Mouse (Mus musculus) kidney, adult 2 months (tissue): ENCODE data around the gene Mitf. TPM values are rescaled to one million over a fixed set of nuclear protein-coding genes. Genes with fewer than 3 reads are reported as not detected.

ENCODE experiments used
- DNase-seq: peaks from one replicate; pipeline ENCODE4 v3.0.0; 2021
- H3K27ac ChIP-seq: fragments of 200-500 bp; 2 replicates; pipeline ENCODE4 v1.5.1; 2012; ENCODE audit warnings: low read depth, low read length, control low read depth, inconsistent platforms; ENCODE audit not compliant: insufficient read depth
- H3K27me3 ChIP-seq: fragments of 200-500 bp; replicated peaks from 2 replicates; pipeline ENCODE4 v1.6.1; 2012; ENCODE audit warnings: mild to moderate bottlenecking, moderate library complexity, low read length, inconsistent platforms; ENCODE audit not compliant: control insufficient read depth, insufficient read depth
- H3K36me3 ChIP-seq: fragments of 200-500 bp; 2 replicates; pipeline ENCODE4 v1.6.1; 2012; ENCODE audit warnings: mild to moderate bottlenecking, moderate library complexity, low read length, inconsistent platforms; ENCODE audit not compliant: control insufficient read depth, insufficient read depth
- H3K4me1 ChIP-seq: fragments of 200-500 bp; 2 replicates; pipeline ENCODE4 v1.6.1; 2011; ENCODE audit warnings: low read length; ENCODE audit not compliant: control insufficient read depth, insufficient read depth
- H3K4me3 ChIP-seq: fragments of 200-500 bp; 2 replicates; pipeline ENCODE4 v1.5.1; 2011; ENCODE audit warnings: mild to moderate bottlenecking, low read depth, low read length, control low read depth; ENCODE audit not compliant: insufficient read depth
- CTCF ChIP-seq: fragments of 200-500 bp; conservative IDR thresholded peaks from 2 replicates; pipeline ENCODE4 v1.5.1; 2011; ENCODE audit warnings: low read depth, mild to moderate bottlenecking, control low read depth, low read length, moderate library complexity, mixed read lengths; ENCODE audit not compliant: insufficient read depth, insufficient read length
- POLR2A ChIP-seq: fragments of 200-500 bp; IDR thresholded peaks from one replicate; pipeline ENCODE4 v1.6.1; 2011; ENCODE audit warnings: low read depth, low read length, control low read depth
- WGBS: fragments of 180-500 bp; shearing (Covaris S2); methylation state at CpG from one replicate; pipeline ENCODE4 v1.1.7; 2018; 5-methylcytosine and 5-hydroxymethylcytosine counted together
- polyA plus RNA-seq: library from polyadenylated mRNA; depleted of rRNA; stranded (reverse); fragments of >200 nt; gene quantifications from 2 replicates; pipeline ENCODE4 v1.2.3, GENCODE M21; 2012

Mitf gene
- polyA plus RNA-seq, 1 experiment, result 8.3 TPM

- H3K27ac ChIP-seq, result peak overlapping the region; percentile 10; the same call in 1 of the 2 replicates
- peak; percentile 31 for DNase-seq
Measured at GRCm38 (mm10) chr6:97877492-97877891, 70.6 kb downstream of the Mitf start.

GRCm38 (mm10) chr6:97880363-97880762 lies 73.5 kb downstream of the Mitf start:
- peaks cover 14% of the 10 kb centered on the region for H3K4me1 ChIP-seq
- H3K27ac ChIP-seq, result no peak overlapping the region
- no peaks in the 10 kb centered on the region for H3K36me3 ChIP-seq
- no peaks in the 10 kb centered on the region for H3K27me3 ChIP-seq
- no peak overlapping the region for H3K4me3 ChIP-seq
- no peak for DNase-seq
- no peak for TF ChIP-seq CTCF
- TF ChIP-seq POLR2A, result no peak
- WGBS, result 90% methylated on average over 5 of the region's 5 CpGs

More at GRCm38 (mm10) chr6:97877492-97877891, 70.6 kb downstream of the Mitf start:
- 29% methylated on average over 6 of the region's 6 CpGs for WGBS
- no peak for TF ChIP-seq CTCF
- TF ChIP-seq POLR2A, result no peak
- H3K36me3 ChIP-seq, result no peaks in the 10 kb centered on the region
- H3K27me3 ChIP-seq, result no peaks in the 10 kb centered on the region
- H3K4me3 ChIP-seq, result no peak overlapping the region
- peaks cover 9% of the 10 kb centered on the region for H3K4me1 ChIP-seq

- 33% methylated on average over 3 of the region's 3 CpGs for WGBS
- Histone ChIP-seq H3K36me3 (no peaks in the 10 kb centered on the region), H3K27me3 (no peaks in the 10 kb centered on the region), H3K27ac (no peak overlapping the region), H3K4me1 (peaks cover 12% of the 10 kb centered on the region), H3K4me3 (no peak overlapping the region)
- no peak for TF ChIP-seq POLR2A
- TF ChIP-seq CTCF, result no peak
- no peak for DNase-seq
Measured at GRCm38 (mm10) chr6:97881935-97882334, 75.1 kb downstream of the Mitf start.

- Histone ChIP-seq H3K4me1 (peaks cover 5% of the 10 kb centered on the region), H3K36me3 (no peaks in the 10 kb centered on the region), H3K27me3 (no peaks in the 10 kb centered on the region), H3K4me3 (no peak overlapping the region), H3K27ac (no peak overlapping the region)
- no peak for DNase-seq
- TF ChIP-seq POLR2A (no peak), CTCF (no peak)
- 86% methylated on average over 8 of the region's 8 CpGs for WGBS
Measured at GRCm38 (mm10) chr6:97882931-97883330, 76.1 kb downstream of the Mitf start.

- TF ChIP-seq CTCF, result no peak
- TF ChIP-seq POLR2A, result no peak
- WGBS, result 52% methylated on average over 2 of the region's 2 CpGs
- H3K27ac ChIP-seq, result 0 out of 2 replicates have a peak overlapping the region, but pooled peaks have one; percentile 3
- no peak overlapping the region for H3K4me3 ChIP-seq
- H3K36me3 ChIP-seq, result no peaks in the 10 kb centered on the region
- no peak for DNase-seq
- no peaks in the 10 kb centered on the region for H3K27me3 ChIP-seq
- peaks cover 6% of the 10 kb centered on the region for H3K4me1 ChIP-seq
Measured at GRCm38 (mm10) chr6:97883496-97883895, 76.6 kb downstream of the Mitf start.

GRCm38 (mm10) chr6:97884971-97885370 lies 78.1 kb downstream of the Mitf start:
- H3K27ac ChIP-seq, result peak overlapping the region; percentile 40; the same call in 1 of the 2 replicates
- H3K4me3 ChIP-seq, result no peak overlapping the region
- H3K27me3 ChIP-seq, result no peaks in the 10 kb centered on the region
- TF ChIP-seq CTCF, result no peak
- TF ChIP-seq POLR2A, result no peak
- WGBS, result 78% methylated on average over 4 of the region's 4 CpGs
- H3K4me1 ChIP-seq, result peaks cover 10% of the 10 kb centered on the region
- H3K36me3 ChIP-seq, result no peaks in the 10 kb centered on the region
- DNase-seq, result no peak

- Histone ChIP-seq H3K27ac (no peak overlapping the region), H3K4me1 (peaks cover 10% of the 10 kb centered on the region), H3K36me3 (no peaks in the 10 kb centered on the region), H3K27me3 (no peaks in the 10 kb centered on the region), H3K4me3 (no peak overlapping the region)
- 78% methylated on average over 3 of the region's 3 CpGs for WGBS
- no peak for TF ChIP-seq CTCF
- no peak for TF ChIP-seq POLR2A
- no peak for DNase-seq
Measured at GRCm38 (mm10) chr6:97885606-97886005, 78.8 kb downstream of the Mitf start.
